Mouse (Mus musculus) embryonic facial prominence, embryonic 12.5 days (tissue): ENCODE measurements around the gene Actb. TPM values are rescaled to one million over a fixed set of nuclear protein-coding genes. Genes with fewer than 3 reads are reported as not detected.
"Not testable (repeated sequence)": the region's sequence is repeated elsewhere in the genome, so short reads cannot be mapped to it uniquely, and the experiment has no call there.

Experiments used
- ATAC-seq: fragments of 200-750 bp; cut with Nextera tagmentation; 2 replicates; pipeline ENCODE4 v1.8.0; 2017; ENCODE audit not compliant: insufficient number of reproducible peaks, insufficient read depth, low FRiP score, low TSS enrichment
- H3K27ac ChIP-seq: fragments of 300-500 bp; sonication (generic); 2 replicates; pipeline ENCODE4 v1.5.1; 2016; ENCODE audit warnings: mild to moderate bottlenecking
- H3K27me3 ChIP-seq: fragments of 300-500 bp; sonication (generic); 2 replicates; pipeline ENCODE4 v1.6.1; 2016; ENCODE audit warnings: mild to moderate bottlenecking, moderate library complexity
- H3K36me3 ChIP-seq: fragments of 300-500 bp; sonication (generic); 2 replicates; pipeline ENCODE4 v1.6.1; 2016; ENCODE audit warnings: mild to moderate bottlenecking
- H3K4me1 ChIP-seq: fragments of 300-500 bp; sonication (generic); 2 replicates; pipeline ENCODE4 v1.6.1; 2016
- H3K4me2 ChIP-seq: fragments of 300-500 bp; sonication (generic); replicated peaks from 2 replicates; pipeline ENCODE4 v1.6.1; 2016; ENCODE audit warnings: mild to moderate bottlenecking, moderate library complexity
- H3K4me3 ChIP-seq: fragments of 300-500 bp; sonication (generic); 2 replicates; pipeline ENCODE4 v1.5.1; 2016; ENCODE audit warnings: mild to moderate bottlenecking
- H3K9ac ChIP-seq: fragments of 300-500 bp; sonication (generic); 2 replicates; pipeline ENCODE4 v1.6.1; 2016; ENCODE audit warnings: mild to moderate bottlenecking, moderate library complexity
- H3K9me3 ChIP-seq: fragments of 300-500 bp; sonication (generic); 2 replicates; pipeline ENCODE4 v1.6.1; 2016; ENCODE audit warnings: mild to moderate bottlenecking, moderate library complexity
- WGBS: fragments of 180-500 bp; shearing (Covaris S2); methylation state at CpG from one replicate; pipeline ENCODE4 v1.1.7; 2016; 5-methylcytosine and 5-hydroxymethylcytosine counted together
- polyA plus RNA-seq: library from polyadenylated mRNA; unstranded; fragments of >200 nt; fragmentation: Nextera tagmentation; extraction: Ambion mirVana; gene quantifications from 2 replicates; pipeline ENCODE4 v1.2.1, GENCODE M21; 2016

The Actb gene
- polyA plus RNA-seq, 1 experiment from 2014 or later, result 14,730 TPM

GRCm38 (mm10) chr5:142899057-142899601 is 7.4 kb downstream of the Actb start:
- ATAC-seq, result no peak
- H3K36me3 ChIP-seq, result peaks cover 46% of the 10 kb centered on the region
- no peak overlapping the region for H3K4me2 ChIP-seq
- no peak overlapping the region for H3K9ac ChIP-seq
- WGBS, result 86% methylated on average over 9 of the region's 9 CpGs
- H3K27ac ChIP-seq, result no peak overlapping the region
- H3K27me3 ChIP-seq, result no peaks in the 10 kb centered on the region
- H3K9me3 ChIP-seq, result no peaks in the 10 kb centered on the region
- H3K4me3 ChIP-seq, result no peak overlapping the region
- H3K4me1 ChIP-seq, result peaks cover 12% of the 10 kb centered on the region

DNA sequence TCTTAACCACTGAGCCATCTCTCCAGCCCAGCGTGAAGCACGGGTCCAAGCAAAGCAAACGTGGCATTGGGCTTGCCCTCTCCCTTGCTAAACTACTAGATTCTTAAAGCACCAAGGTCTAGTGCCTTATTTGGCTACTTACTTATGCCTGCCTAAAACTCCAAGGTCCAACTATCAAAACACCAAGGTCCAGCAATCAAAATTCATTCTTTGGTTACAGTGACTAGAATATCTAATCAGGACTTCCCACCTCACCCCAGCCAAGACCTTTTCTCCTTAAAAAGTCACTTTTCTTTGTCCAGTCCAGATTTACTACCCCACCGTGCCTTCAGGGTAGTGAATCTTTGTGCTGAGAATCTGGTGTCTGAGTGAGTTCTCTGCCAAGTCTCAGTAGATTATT is 8.2 kb downstream of the Actb start:
- WGBS, result 87% methylated on average over 4 of the region's 4 CpGs
- Histone ChIP-seq H3K4me3 (no peak overlapping the region), H3K36me3 (peaks cover 40% of the 10 kb centered on the region), H3K27me3 (no peaks in the 10 kb centered on the region), H3K4me1 (peaks cover 11% of the 10 kb centered on the region), H3K27ac (no peak overlapping the region), H3K9ac (no peak overlapping the region), H3K4me2 (no peak overlapping the region), H3K9me3 (no peaks in the 10 kb centered on the region)
- ATAC-seq, result no peak

DNA sequence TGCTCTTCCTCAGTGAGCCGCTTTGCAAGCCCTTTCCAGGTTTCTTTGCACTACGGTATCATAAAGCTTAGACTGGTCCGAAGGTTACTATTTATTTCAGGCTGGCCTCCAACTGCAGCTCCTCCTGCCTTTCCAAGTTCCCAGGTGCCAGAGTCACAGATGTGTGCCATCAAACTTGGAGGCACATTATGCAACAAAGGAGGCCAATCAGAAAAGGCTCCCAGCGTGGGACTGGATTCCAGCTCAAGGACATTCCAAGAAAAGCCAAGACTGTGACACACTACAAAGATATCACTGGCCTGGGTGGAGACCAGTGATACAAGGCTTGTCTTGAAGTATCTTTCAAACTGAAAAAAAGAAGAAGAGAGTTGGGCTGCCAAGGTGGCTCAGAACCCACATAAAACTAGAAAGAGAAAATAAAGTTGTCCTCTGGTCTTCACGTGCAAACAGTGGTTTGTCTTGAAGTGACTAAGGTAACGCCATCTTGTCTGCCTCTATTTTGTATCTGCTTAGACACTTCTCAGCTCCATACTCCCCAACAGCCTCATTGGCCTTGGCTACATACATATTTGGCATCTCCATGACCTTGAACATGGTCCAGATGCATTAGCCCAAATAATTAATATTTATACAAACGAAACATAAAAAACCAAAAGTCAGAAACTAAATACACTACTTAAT is 8.8 kb downstream of the Actb start:
- Histone ChIP-seq H3K4me3 (no peak overlapping the region), H3K27ac (no peak overlapping the region), H3K27me3 (no peaks in the 10 kb centered on the region), H3K4me1 (peaks cover 8% of the 10 kb centered on the region), H3K4me2 (no peak overlapping the region), H3K9ac (no peak overlapping the region), H3K9me3 (no peaks in the 10 kb centered on the region), H3K36me3 (peaks cover 35% of the 10 kb centered on the region)
- WGBS, result 93% methylated on average over 7 of the region's 7 CpGs
- no peak for ATAC-seq

DNA sequence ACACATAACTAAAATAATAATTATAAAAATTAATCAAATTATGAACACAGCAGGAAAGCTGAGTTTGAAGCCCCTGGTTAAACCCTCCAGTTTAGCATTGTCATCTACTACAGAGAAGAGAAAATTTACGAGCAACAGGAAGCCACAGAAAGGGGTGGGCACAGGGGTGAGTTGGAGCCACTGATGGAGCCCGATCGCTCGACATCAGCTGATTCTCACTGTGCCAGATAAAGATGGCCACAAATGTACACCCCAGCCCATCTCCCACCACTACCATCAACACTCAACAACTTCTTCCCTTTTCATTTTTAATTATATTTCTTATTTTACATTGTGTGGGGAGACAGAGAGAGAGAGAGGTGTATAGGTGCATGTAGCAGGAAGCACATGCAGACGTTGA is 9.8 kb downstream of the Actb start:
- peaks cover 8% of the 10 kb centered on the region for H3K4me1 ChIP-seq
- H3K36me3 ChIP-seq, result peaks cover 25% of the 10 kb centered on the region
- WGBS, result 87% methylated on average over 5 of the region's 5 CpGs
- H3K27me3 ChIP-seq, result no peaks in the 10 kb centered on the region
- H3K4me2 ChIP-seq, result no peak overlapping the region
- H3K27ac ChIP-seq, result no peak overlapping the region
- no peak for ATAC-seq
- no peak overlapping the region for H3K9ac ChIP-seq
- no peak overlapping the region for H3K4me3 ChIP-seq
- H3K9me3 ChIP-seq, result no peaks in the 10 kb centered on the region

GRCm38 (mm10) chr5:142896192-142896591 is 10.4 kb downstream of the Actb start:
- Histone ChIP-seq H3K36me3 (peaks cover 21% of the 10 kb centered on the region), H3K9ac (no peak overlapping the region), H3K4me1 (peaks cover 8% of the 10 kb centered on the region), H3K27ac (no peak overlapping the region), H3K4me3 (0 out of 2 replicates have a peak overlapping the region, but pooled peaks have one; percentile 89), H3K9me3 (no peaks in the 10 kb centered on the region), H3K27me3 (no peaks in the 10 kb centered on the region), H3K4me2 (peak overlapping the region; percentile 92; the same call in 1 of the 2 replicates)
- ATAC-seq, result no peak
- 66% methylated on average over 10 of the region's 10 CpGs for WGBS

GRCm38 (mm10) chr5:142894918-142895613 is 11.5 kb downstream of the Actb start, which contains the start of gene Fbxl18:
TSS of gene Fbxl18 (minus strand) at chr5:142895421.
- peak; percentile 92 for ATAC-seq
- Histone ChIP-seq H3K27ac (peak within 1 kb of the TSS; percentile 64), H3K36me3 (peaks cover 12% of the 10 kb centered on the region), H3K9me3 (no peaks in the 10 kb centered on the region), H3K4me3 (peak within 1 kb of the TSS; percentile 89), H3K27me3 (no peaks in the 10 kb centered on the region), H3K4me2 (peak within 1 kb of the TSS; percentile 92), H3K9ac (peak within 1 kb of the TSS; percentile 89), H3K4me1 (peaks cover 8% of the 10 kb centered on the region)
- WGBS, result under 1% methylated on average over 40 of the region's 40 CpGs

DNA sequence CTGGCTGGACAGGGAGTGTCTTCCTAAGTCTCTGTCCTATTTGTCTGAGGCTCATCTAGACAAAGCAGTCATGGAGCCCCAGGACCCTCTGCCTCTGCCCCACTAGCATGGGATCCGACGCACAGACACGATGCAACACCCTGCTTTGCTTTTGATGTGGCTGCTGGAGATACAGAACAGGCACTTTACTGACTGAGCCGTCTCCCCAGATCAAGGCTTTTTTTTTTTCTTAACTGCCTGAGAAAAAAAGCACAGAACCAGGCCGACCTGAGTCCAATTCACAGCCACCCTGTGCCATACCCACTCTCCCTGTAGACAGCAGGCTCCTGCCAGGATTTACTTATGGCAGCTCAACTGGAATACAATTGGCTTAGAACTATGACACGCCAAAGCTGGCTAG is 15.2 kb downstream of the Actb start:
- Histone ChIP-seq H3K4me1 (peaks cover 8% of the 10 kb centered on the region), H3K4me2 (no peak overlapping the region), H3K36me3 (peaks cover 14% of the 10 kb centered on the region), H3K9me3 (no peaks in the 10 kb centered on the region), H3K27me3 (no peaks in the 10 kb centered on the region), H3K27ac (no peak overlapping the region), H3K4me3 (no peak overlapping the region), H3K9ac (no peak overlapping the region)
- 83% methylated on average over 6 of the region's 6 CpGs for WGBS
- no peak for ATAC-seq

- H3K27me3 ChIP-seq, H3K27ac ChIP-seq, H3K9me3 ChIP-seq, H3K4me2 ChIP-seq, H3K4me3 ChIP-seq, H3K9ac ChIP-seq, ATAC-seq, H3K4me1 ChIP-seq: not testable (repeated sequence)
- H3K36me3 ChIP-seq, result peaks cover 48% of the 10 kb centered on the region
- WGBS, result 84% methylated on average over 3 of the region's 3 CpGs
Measured at GRCm38 (mm10) chr5:142887533-142887932, 19.0 kb downstream of the Actb start.

GRCm38 (mm10) chr5:142886761-142887160 is 19.8 kb downstream of the Actb start:
- H3K4me3 ChIP-seq, result no peak overlapping the region
- H3K36me3 ChIP-seq, result peaks cover 51% of the 10 kb centered on the region
- no peaks in the 10 kb centered on the region for H3K27me3 ChIP-seq
- 95% methylated on average over 20 of the region's 20 CpGs for WGBS
- no peaks in the 10 kb centered on the region for H3K4me1 ChIP-seq
- no peak overlapping the region for H3K9ac ChIP-seq
- no peak for ATAC-seq
- H3K4me2 ChIP-seq, result no peak overlapping the region
- no peak overlapping the region for H3K27ac ChIP-seq
- H3K9me3 ChIP-seq, result no peaks in the 10 kb centered on the region

DNA sequence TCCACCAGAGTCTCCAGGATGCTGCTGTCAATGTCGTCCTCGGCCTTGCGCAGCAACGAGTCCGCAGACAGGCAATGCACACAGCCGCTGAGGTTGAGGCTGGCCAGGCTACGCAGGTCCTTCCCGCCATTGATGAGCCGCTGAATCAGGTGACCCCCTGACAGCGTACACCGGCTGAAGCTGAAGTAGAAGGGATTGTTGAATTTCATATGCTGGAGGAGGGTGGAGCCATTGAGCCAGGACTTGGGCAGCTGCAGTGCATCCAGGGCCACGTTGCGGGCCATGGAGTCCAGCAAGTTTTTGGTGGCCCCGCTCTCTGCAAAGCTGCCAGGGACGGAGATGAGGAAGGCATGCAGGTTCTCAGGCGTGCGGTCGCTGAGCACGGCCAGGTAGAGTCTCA is 20.4 kb downstream of the Actb start:
- Histone ChIP-seq H3K9me3 (no peaks in the 10 kb centered on the region), H3K4me3 (no peak overlapping the region), H3K9ac (no peak overlapping the region), H3K27ac (no peak overlapping the region), H3K36me3 (peaks cover 57% of the 10 kb centered on the region), H3K4me1 (peaks cover 4% of the 10 kb centered on the region), H3K27me3 (no peaks in the 10 kb centered on the region), H3K4me2 (no peak overlapping the region)
- WGBS, result 97% methylated on average over 19 of the region's 19 CpGs
- ATAC-seq, result no peak

GRCm38 (mm10) chr5:142882471-142882870 is 24.1 kb downstream of the Actb start:
- Histone ChIP-seq H3K9me3 (no peaks in the 10 kb centered on the region), H3K9ac (no peak overlapping the region), H3K36me3 (peaks cover 63% of the 10 kb centered on the region), H3K4me2 (no peak overlapping the region), H3K27ac (no peak overlapping the region), H3K4me3 (no peak overlapping the region), H3K27me3 (no peaks in the 10 kb centered on the region), H3K4me1 (peaks cover 10% of the 10 kb centered on the region)
- 93% methylated on average over 11 of the region's 11 CpGs for WGBS
- no peak for ATAC-seq

- Histone ChIP-seq H3K27ac (0 out of 2 replicates have a peak overlapping the region, but pooled peaks have one; percentile 31), H3K4me2 (no peak overlapping the region), H3K4me1 (peaks cover 14% of the 10 kb centered on the region), H3K9ac (no peak overlapping the region), H3K4me3 (no peak overlapping the region), H3K9me3 (no peaks in the 10 kb centered on the region), H3K27me3 (no peaks in the 10 kb centered on the region), H3K36me3 (peaks cover 62% of the 10 kb centered on the region)
- no peak for ATAC-seq
- 81% methylated on average over 8 of the region's 8 CpGs for WGBS
Measured at GRCm38 (mm10) chr5:142881936-142882335, 24.6 kb downstream of the Actb start.
